Mouse (Mus musculus) ovary, postnatal 36 days (tissue): ENCODE measurements at regions not wholly inside any gene's neighbourhood (a gene's known extent, or its start where the extent isn't known, plus 50 kb on each side); places are given as distances from the start of the nearest gene placed in this dataset.

Experiments used
- DNase-seq: peaks from one replicate; pipeline ENCODE4 v3.0.0; 2022; ENCODE audit warnings: low spot score, mixed read lengths

DNA sequence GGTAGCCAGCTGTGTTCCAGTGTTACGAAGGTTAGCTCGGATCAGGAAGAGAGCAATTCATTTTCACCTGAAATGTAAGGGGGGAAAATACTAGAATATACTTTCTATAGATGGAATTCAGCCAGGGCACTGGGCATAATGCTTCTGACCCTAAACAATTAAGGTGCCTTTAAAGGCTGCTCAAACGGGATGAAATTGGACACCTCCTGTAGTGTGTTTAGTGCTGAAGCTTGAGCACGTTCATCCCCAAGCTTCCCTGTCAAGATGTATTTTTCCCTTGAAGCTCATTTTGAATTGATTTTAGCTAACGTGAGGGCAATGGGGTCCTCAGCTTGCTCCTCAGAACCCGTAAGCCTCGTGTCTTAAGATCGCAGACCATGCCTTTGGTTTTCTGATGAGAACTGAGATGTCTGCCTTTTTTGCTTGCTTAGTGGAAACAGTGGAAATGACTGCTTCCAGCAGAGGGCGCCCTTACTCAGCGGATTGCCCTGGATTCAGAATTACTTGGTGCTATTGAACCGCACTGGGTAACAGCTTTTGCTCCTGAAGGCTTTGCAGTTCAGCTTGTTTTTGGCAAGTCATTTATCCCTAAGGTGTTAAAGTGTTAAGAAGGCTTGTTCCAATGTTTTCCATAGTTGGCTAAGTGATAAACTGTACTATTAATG is 74.6 kb upstream of the Fermt1 start:
- peak; percentile 55 for DNase-seq

DNA sequence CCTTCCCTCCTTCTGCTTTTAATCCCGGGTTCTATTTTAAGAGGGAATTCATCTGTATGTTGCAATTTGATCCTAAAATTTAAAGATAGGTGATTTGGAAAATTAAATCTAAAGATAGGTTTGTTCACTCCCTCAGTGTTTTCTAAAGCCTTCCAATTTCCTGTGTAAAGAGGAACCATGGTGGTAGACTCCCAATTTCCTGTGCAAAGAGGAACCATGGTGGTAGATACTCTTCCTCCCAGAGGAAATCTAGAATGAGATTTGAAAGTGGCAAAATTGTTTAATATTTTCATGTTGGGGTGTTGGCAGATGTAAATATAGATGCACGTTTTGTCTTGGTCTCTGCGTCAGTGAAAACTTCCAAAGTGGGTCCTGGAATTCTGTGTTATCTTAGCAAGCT is 75.5 kb upstream of the Fermt1 start:
- DNase-seq, result no peak

DNA sequence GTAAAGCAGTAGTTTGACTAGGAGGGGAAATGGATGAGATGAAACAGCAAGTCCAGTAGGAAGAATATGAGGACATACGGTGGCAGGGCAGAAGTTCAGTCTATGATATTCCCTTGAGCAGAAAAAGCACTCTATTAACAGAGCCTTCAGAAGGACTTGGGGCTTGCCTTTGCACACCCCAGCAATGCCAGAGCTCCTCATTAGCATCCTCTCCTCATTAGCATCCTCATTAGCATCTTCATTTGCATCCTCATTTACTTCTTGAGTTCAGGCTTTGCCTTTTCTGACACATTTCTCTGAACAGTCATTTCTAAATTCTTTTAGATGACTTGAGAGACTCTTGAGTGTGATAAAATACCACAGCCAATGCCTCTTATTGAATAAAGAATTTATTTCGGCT is 81.3 kb upstream of the Fermt1 start:
- no peak for DNase-seq

DNA sequence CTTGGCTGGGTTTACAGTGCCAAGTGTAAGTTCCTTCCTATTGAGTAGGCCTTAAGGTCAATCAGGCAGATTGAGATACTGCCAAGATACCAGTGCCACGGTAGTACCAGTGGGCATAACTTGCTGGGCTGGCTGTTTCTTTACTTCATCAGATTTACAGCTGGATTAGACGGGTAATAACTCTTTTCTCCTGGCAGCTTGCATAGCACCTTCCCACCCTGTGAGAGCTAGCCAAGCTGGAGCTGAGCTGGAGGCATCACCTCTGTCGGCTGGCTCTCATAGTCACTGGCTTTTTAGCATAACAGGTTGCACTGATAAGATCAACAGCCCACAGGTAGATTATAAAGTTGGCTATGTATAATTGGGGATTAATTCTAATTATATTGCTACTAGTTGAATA is 89.7 kb upstream of the Fermt1 start:
- no peak for DNase-seq

DNA sequence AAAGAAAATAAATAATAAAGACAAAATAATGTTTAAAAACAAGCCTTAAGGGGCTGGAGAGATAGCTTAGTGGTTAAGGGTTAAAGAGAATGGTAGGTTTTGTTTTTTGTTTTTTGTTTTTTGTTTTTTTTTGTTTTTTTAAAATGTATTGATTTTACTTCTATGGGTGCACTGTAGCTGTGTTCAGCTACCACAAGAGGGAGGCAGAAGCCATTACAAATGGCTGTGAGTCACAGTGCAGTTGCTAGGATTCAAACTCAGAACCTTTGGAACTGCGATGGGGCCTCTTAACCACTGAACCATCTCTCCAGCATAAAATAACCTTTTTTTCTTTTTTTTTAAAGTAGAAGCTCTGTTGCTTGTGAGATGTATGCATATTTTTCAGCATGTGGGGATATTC is 95.0 kb upstream of the Fermt1 start:
- DNase-seq, result no peak

DNA sequence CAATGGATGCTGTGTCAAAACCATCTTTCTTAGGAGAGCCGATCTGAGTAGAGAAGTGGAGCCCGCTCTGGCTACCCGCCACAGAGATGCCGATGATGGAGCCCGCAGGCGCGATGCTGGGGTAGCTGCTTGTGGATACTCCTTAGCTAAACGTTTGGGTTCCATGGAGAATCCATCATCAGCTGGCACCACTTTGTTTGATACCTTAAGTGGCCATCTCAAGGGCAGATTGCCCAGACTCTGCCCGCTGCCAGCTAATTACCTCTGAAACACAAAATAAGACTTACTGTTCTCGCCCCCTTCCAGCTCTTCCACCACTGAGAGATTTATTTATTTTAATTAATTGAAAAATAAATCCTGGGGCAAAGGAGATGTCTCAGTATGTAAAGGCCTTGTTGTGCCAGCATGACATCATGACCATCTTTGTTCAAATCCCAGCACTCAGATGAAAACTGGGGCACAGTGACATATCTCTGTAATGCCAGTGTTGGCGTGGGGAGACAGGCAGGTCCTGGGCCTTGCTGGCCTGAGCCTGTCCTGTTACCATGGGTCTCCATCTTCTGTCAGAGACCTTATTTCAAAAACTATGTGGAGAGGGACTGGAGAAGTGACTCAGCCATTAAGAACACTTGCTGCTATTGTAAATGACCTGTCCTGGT is 132.1 kb upstream of the Fermt1 start:
- no peak for DNase-seq

DNA sequence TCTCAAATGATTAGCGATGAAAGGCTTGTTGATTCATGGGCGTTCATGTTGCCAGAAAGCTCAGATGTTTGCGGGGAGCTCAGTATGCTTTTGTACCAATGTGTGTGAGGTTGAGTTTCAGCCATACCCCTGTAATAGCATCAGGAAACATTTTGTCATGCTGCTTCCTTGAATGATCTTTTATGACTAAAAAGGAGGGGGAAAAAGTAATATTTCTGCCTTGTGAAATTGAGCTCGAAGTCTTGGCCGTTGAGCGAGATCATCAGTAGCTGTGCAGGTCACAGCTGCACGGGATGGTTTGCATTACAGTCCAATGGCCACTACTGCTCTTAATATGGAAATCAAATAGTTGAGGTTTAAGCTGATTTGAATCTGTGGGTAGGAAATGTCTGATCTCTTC is 145.3 kb upstream of the Fermt1 start:
- DNase-seq, result no peak

DNA sequence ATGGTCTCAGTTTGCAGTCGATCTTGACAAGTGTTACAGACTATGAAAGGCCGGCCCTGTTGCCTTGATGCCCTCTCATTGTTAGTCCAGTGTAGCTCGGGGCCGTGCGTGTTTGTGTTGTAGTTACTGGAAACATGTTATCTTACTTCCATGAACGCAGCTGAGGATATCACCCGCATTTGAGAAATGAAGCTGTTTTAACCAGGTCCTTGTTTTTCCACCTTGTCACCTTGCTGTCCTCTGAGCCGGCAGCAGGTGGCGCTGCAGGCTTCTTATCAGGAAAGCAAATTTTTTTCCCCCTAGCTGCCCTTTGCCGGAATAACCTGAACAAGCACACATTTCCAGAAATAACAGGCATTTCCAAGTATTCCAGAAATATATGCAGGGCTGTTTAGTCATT is 167.9 kb upstream of the Fermt1 start:
- DNase-seq, result peak; percentile 56

DNA sequence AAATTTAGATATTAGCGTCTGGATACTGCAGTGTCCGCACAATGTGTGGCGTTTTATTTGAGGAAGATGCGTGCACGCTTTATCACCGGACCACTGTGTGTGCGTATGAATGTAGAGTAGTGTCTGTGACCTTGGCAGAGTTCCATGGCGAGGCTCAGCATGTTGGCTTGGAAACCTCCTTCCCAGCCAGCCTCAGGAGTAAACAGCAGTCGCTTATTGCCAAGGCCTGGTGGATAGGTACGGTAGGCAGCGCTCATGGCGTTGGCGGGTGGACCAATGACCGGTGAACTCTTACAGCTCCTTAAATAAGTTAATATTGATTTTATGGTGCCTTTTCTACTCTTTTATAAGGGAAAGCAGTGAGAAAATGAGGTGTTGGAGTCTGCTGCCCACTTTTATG is 172.9 kb upstream of the Fermt1 start:
- DNase-seq, result peak; percentile 42

DNA sequence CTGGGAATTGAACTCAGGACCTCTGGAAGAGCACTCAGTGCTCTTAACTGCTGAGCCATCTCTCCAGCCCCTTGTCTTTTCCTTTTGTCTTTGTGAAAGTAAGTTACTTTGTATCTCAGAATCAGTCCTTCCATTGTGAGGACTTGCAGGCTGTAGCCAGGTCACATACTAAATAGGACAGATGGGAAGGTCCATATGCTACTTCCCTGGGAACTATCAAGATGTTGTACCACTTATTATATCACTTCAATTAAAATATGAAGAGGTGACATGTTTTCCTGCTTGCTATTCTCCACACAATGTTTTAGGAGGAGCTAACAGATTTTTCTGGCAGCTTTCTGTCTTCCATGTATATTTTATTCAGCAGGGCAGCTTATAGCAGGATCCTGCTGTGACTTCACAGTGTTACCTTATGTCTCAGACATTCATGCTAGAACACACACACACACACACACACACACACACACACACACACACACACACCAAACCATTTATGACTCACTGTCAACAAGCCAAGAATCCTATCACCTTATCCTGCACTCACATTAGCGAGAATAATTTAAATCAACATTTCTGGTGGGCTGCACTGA is 179.6 kb upstream of the Fermt1 start:
- no peak for DNase-seq

DNA sequence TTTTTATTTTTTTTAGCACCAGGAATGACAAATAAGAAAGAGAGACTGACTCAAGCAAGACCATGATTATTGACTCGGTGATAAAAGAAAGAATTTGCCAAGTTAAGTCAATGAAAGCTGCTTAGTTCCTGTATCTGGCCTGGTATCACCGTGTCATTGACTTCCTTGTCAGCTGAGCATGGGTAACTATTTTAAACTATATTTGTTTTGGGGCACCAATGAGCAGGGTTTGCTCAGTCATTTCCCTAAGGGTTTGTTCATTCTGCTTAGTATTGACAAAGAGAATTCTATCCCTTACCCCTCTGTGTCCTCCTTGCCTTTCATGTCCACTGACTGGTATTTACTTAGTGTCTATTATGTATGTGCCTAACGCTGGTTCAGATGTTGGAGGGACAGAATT is 189.2 kb upstream of the Fermt1 start:
- DNase-seq, result no peak

DNA sequence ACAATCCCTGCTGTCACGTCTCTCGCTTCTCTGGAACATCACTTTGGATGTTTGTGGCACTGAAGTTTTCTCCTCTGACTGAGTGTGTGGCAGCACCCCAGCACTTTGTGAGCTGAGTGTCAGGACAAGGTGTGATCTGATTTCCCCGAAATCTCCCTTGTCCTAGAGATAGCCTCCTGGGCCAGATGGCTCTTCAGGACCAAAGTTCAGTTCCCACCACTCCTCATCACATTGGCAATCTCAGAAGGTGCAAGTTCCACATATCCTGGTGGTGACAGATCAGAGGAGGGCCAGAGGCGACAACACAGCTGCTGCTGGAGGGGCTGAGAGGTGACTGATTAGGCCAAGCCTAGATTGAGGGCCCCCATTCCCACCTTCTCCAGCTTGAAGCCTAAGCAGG is 193.2 kb upstream of the Fermt1 start:
- no peak for DNase-seq

DNA sequence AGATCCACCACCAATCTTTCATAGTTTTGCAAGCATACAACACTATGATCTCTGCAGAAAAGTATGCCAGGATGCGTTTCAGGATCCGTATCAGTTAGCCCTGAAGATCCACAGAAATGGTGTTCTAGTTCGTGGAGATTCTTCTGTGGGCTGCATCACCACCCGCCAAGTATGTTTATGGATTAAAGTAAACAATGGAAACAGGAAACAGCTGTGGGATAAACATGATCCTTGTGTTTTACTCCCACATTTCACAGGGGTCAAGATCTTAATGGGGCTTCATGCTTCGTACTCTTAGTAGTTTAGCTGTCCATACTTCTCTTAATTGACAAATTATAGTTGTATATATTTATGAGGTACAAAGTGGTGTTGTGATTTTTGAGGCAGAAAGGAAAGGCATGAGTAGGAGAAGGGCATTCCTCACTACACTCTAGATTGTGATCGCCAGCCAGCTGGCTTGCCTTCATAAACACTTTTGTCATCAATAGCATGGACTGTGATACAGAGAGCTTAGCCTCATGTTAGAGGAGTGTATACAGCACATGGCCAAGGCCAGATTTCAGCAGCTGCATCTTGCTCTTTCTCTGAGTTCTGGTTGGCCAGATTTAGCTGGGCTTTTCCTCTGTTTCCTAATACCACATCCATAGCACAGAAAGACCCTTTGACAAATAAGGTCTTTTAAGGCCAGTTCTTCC is 195.8 kb upstream of the Fermt1 start:
- no peak for DNase-seq

DNA sequence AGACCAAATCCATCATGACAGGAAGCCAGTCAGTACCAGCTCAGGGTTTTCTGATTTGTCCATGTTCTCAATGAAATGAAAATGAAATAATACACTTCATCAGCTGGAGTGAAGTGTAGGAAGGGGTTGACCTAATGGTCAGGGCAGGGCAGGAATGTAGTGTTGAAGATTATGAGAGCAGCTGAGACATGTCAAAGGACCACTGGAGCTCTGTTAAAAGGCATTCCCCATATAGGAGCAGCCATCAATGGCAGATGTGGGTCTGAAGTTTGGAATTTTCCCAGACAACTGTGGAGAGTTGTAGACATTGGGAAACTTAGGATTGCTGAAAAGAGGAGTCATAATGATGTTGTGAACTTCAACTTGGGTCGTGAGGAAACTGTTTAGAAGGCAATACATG is 206.8 kb upstream of the Fermt1 start:
- DNase-seq, result no peak

DNA sequence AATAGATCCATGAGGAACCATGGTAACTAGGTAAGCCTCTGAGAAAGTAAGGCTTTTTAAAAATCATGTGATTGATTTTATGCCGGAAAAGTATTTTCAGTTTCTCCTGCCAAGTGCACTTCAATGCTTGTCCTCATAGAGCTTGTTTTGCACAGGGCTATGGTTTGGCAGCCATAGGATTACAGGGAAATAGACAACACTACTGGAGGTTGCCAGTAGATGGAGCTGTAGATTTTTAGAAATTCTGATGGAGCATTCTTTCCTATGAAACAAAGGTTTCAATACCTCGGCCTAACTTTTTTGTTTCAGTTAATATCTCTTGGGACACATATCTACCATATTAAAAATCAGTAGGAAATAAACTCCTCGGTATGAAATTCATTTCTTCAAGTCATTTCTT is 210.8 kb upstream of the Fermt1 start:
- DNase-seq, result no peak

DNA sequence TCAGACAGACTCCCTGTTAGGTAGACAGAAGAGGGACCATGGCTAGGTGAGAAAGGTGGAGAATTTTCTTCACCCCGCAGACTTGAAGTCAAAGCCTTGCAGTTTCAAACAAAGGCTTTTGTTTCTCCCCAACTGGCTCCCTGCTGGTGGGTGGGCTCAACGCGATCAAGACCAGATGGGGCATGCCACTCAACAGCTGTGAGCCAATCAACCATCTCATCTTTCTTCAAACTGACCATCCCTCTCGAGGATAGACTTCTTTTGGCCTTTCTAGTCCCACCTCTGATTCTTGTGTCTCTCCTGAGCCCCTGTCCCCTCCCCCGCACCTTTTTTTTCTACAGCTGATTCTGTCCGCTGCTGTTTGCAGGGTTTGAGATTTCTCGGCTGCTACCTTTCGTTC is 212.5 kb upstream of the Fermt1 start:
- no peak for DNase-seq

DNA sequence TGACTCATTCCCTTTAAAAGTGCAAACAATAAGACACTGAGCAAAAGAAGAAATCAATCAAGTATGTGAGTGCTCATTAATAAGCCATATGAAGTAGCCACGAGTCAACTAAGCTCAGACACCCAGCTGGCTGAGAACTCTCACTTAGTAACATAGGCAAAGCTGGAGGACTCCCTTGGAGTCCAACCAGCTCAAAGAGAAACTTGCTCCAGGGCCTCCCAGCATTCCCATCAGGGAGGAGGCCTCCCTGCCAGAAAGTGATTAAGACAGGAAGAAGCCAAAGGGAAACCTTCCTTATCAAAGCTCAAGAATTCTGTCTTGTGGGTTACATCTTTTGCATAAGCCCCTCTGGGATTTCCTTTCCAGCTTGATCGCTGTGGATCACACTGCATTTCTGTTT is 213.7 kb upstream of the Fermt1 start:
- DNase-seq, result no peak

DNA sequence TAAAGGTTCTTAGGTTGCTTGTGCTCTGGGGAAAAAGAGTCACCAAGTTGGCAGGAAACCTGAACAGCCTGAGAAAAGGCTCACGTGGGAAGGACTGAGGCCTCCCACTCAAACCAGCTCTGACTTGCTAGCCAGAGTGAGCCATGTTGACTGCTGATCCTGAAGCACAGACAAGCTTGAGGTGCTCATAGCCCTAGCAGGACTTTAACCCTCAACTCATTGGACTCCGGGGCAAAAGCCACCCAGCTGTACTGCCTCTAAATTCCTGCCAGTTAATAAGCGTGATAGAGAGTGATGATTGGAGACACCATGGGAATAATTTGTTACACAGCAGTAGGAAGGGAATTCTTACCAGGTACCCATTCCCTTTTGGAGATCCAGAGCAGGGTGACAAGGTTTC is 230.7 kb upstream of the Fermt1 start:
- DNase-seq, result no peak

DNA sequence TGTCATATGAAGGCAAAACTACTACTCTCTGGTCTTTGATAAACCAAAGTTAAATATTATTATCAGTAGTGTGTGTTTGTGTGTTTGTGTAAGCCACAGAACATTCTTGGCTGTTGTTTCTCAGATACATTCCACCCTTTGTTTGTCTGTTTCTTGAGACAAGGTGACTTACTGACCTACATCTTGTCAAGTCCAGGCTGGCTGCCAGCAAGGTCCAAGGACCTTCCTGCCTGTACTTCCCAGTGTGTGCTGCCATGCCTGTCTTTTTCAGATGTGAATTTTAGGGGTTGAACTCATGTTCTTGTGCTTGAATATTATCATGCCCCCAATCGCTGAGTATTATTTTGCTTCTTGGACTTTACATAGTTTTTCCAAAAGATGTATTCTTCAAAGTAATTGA is 235.5 kb upstream of the Fermt1 start:
- DNase-seq, result peak; percentile 6

DNA sequence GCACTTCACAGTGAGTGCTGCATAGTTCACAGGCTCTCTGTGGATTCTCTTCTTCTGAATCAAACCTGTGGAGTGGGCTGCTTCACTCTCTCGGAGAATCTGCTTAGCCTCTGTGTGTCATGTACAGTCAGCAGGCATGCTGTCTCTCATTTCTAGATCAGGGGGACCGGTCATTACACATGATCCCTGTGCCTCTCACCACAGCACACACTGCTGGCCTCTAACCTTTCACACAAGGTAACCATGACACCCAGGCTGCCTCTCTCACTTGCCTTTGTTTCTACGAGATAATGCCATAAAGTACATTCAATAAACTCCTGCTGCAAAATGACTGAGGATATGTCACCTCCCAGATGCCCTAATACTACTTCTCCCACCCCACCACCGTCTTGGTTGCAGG is 237.2 kb upstream of the Fermt1 start:
- DNase-seq, result no peak

DNA sequence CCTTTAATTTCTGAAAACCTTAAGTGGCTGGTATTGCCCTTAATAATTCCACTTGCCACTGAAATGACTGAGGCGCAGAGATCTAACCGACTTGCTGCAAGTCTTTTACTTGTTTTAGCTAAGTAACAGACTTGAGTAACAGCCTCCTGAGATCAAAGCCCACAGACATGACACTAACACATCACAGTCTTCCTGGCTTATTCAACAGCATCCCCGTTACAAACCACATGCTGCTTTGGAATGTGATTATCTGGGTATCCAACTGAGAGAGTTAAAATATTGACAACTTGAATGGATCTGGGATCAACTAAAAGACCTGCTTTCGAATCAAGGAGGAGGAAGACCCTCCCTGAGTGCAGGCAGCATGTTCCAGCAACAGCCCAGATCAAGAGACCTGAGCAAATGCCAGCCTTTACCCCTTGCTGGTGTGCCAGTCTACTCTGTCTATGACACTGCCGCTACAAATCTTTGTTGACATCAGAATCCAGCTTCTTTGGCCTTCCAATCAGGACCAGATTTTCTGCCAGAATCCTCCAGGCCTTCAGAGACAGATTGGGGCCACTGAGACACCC is 258.7 kb upstream of the Fermt1 start:
- DNase-seq, result no peak

DNA sequence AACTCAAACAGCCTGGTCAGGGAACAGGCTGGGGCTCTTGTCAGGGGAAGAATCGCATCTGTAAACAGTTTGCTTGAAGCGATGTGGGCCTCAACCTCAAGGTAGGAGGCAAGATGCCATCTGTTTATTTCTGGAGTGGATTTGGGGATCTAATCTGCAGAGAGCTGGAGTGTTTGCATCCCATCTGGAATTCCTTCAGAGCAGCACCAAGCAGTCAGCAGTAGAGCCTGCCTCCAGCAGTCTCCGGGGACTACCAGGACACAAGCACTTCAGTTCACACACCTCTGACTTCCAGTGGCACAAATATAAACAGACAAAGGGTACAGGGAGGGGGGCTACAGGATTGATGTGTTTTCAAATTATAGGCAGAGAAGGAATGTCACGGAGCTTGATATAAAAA is 262.8 kb upstream of the Fermt1 start:
- DNase-seq, result no peak
